Mouse (Mus musculus) adrenal gland, adult 2 months (tissue): ENCODE data around the gene Dmc1. TPM values are rescaled to one million over a fixed set of nuclear protein-coding genes. Genes with fewer than 3 reads are reported as not detected.

Experiments used
- DNase-seq: peaks from one replicate; pipeline ENCODE4 v3.0.0; 2021
- long read RNA-seq: library from polyadenylated mRNA; stranded (forward); transcript quantifications from one replicate; pipeline ENCODE4 v2.0.0, GENCODE M21; 2021
- polyA plus RNA-seq: library from polyadenylated mRNA; depleted of rRNA; stranded (reverse); fragments of >200 nt; gene quantifications from 2 replicates; pipeline ENCODE4 v1.2.3, GENCODE M21; 2012; rRNA removed
- total RNA-seq, 2 experiments: library from RNA; stranded (reverse); gene quantifications; 2 replicates each; pipeline ENCODE4 v1.2.3; 2021

Dmc1 gene
- total RNA-seq = 1 to 10 TPM in 1 of 2 experiments, under 1 TPM in 1; 0.86 to 2.0 TPM
- 0.08 and 0.25 TPM in 2 replicates for polyA plus RNA-seq
- long read RNA-seq = 0 reads

DNA sequence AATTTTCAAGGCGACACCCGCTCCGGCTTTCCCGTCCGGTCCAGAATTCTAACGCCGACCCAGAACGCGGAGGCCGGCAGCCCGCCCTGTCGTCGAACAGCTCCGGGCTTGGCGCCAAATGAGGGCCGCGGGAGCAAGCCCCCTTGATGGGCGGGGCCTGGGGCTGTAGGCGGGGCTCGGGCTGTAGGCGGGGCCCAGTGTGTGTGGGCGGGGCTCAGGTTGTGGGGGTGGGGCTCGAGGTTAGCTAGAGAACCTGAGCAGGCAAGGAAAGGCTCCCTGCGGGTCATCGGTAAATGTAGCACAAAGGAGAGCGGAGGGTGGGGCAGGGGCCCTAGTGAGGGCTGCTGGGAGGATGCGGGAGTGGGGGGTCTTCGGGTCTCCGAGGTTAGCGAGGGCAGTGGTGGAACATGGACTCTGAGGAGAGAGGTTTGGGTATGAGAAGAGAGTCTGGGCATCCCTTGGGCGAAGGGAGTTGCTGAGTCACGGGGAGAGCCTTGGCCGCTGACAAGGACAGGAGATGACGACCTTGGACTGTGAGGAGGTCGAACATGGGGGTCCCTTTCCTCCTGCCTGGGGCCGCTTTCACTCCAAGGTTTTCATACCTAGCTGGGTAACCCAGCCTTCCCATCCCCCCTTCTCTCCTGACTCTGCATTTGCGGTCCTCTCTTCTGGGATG, at the start of gene Dmc1:
Gene Dmc1, minus strand, starts transcription at position 120 of the 676 bp plus-strand sequence.
- peak; percentile 59 for DNase-seq

GRCm38 (mm10) chr15:79651481-79651880, 46.6 kb upstream of the Dmc1 start:
- no peak for DNase-seq

GRCm38 (mm10) chr15:79650569-79650968, 45.7 kb upstream of the Dmc1 start:
- DNase-seq = peak; percentile 38

GRCm38 (mm10) chr15:79648130-79648529, 43.2 kb upstream of the Dmc1 start:
- DNase-seq = no peak

- no peak for DNase-seq
Observed at GRCm38 (mm10) chr15:79645483-79645882, 40.6 kb upstream of the Dmc1 start.

DNA sequence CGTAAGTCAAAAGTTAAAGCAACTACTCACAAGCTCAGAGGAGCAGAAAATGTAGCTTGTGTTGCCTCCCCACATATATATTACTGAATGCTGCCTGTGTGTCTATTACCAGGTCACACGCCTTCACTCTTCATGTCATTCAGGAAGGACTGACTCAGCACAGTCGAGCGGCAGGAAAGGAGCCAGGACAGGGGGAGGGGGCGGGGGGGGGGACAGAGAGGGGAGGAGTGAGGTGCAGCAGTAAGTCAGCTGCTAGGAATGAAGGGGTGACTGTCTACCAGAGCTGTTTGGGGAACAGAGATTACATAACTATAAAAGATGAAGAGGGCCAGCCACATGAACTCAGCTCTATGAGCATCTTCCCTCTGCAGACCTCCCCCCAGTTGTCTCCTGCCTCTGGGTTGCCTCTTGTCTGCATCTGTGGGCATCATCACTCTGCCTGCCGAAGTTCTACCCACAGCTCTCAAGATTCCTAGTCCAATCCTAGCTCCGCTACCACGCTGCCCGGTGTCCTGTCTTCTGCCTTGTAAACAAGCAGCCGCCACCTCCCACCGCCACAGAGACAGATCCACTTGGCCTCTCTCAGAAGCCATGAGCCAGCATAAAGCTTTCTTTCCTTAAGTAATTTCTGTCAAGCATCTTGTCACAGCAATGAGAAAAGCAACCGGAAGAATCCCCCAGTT, 36.4 kb upstream of the Dmc1 start:
- DNase-seq = no peak

DNA sequence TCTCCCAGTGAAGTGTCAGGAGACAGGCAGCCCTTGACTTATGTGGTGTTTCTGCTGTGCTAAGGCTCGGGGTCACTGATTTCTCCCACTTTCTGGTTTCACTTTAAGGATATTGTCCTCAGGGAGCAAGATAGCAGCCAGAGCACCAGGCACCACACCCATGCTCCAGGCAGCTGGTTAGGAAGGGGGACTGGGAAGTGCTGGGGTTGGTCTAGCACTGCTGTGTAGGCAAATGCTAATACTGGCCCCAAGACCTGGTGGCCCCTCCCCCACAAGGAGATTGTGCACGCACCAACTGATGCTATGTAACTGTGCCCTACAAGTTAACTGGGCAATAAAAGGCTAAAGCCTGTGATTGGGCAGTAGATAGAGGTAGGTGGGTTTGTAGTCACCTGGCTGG, 25.6 kb upstream of the Dmc1 start:
- no peak for DNase-seq

GRCm38 (mm10) chr15:79619770-79620414, 15.0 kb upstream of the Dmc1 start:
- no peak for DNase-seq

DNA sequence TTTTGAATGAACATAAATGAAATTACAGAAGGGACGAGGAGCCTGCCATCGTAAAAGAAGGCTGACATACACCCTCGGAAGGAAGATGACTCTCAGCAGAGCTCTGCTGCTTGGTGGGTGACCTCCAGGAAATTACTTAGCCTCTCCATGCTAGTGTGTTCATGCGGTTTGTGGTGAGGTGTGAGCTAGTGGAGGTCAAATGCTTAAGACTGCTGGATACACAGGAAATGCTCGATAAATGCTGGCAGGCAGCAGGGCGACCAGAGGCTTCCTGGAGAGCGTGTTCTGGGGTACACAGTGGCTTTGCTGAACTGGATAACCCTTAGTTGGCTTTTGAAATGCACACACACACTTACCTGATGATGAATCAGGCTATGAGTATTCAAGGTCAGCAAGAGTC, 13.5 kb upstream of the Dmc1 start:
- DNase-seq = no peak

DNA sequence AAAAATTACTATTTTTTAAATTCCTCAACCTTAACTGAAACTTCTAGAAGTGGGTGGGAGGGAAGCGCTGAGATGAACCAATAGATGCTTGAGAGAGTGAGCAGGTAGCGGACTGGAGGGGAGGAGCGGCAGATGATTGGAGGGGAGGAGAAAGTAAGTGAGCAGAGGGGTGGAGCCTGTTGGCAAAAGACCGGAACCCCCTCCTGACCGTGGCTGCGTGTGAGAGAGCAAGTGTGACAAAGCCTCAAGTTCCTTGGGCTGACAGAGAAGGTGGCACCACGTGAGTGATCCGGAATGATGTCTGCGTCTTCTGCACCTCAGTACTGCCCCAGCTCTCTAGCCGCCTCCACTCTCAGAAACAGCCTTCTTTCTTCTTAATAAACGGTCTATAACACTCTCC, 12.2 kb upstream of the Dmc1 start:
- no peak for DNase-seq

DNA sequence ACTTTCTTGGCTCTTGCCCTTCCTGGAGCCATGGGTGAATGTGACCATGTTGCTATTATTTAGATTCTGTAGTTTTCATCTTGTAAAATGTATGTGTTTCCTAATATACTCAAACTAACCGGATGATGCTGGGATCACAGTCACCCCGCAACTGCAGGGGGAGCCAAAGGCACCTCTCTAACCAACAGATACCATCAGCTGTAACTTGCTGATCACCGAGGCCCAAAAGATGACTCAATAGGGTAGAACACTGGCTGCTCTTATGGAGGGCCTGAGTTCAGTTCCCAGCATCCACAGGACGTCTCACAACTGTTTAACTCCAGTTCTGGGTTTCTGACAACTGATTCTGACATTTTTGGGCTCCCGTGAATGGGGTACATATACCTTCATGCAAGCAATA, 11.8 kb upstream of the Dmc1 start:
- no peak for DNase-seq

DNA sequence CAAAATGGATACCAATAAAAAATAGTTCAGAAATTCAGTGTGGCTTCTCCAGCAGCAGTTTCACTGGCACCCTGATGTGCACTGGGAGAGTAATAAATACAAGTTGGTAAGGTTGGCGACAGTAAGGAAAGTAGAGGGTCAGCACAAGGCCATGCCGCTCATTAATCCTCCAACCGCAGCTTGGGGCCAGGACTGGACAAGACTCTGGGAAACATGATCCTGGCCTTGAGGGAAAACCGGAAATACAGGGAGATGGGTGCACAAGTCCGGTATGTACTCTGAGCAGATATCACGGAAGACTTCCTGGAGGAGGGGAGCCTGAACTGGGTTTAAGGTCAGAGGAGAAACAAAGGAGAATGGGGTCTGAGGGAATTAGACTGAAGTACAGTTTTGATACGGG, 10.6 kb upstream of the Dmc1 start:
- peak; percentile 13 for DNase-seq

GRCm38 (mm10) chr15:79609226-79609625, 4.3 kb upstream of the Dmc1 start:
- DNase-seq = no peak

- no peak for DNase-seq
Observed at GRCm38 (mm10) chr15:79608214-79608613, 3.3 kb upstream of the Dmc1 start.

DNA sequence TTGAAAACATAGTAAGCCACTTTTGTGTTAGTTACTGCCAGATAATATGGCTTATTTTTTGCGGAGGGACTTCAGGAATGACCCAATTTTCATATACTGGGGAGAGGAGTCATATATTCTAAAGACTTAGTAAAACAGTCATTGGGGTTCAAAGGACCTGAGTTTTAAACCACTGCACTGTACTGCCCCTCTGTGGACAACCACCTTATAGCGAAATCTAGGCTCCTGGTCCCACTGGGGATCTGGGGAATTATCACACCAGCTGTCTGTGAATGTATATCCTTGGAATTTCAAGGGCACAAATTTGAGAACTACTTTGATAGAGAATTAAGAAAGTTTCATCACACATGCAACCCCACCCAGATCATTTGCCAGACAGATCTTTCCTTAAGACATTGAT, 2.8 kb upstream of the Dmc1 start:
- DNase-seq = peak; percentile 30

DNA sequence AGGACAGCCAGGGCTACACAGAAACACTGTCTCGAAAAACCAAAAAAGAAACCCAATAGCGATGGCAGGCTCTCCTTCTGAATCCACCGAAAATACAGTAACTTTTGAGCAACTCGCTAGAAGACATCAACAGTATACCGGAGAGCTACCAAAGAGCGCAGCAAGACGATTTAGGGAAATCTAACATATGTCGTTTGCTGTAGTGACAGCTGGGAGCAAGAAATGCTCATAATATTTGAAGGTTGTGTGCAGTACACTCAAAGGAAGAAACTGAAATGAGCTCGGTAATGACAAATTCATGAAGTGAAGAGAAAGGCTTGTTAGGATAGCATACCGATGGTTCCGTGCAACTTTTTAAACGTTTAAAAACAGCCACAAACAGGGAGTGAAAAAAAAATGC, 1.3 kb upstream of the Dmc1 start:
- no peak for DNase-seq

DNA sequence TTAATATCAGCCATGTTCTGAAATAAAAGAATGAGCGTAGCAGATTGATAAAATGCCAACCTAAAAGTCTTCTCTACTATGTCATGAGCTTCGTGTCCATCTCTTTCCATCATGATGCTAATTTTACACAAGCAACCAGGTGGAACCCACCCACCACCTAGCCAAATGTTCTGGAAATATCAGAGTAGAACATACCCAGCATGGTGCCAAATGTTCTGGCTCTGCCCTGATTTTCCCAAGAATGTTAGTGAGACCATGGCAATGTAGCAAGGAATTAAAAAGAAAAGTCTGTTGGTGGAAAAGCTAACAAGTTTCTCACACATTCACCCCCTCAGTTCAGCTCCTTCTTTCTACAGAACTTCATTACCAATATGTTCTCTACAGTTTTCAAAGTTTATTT, 4.7 kb downstream of the Dmc1 start:
- no peak for DNase-seq

DNA sequence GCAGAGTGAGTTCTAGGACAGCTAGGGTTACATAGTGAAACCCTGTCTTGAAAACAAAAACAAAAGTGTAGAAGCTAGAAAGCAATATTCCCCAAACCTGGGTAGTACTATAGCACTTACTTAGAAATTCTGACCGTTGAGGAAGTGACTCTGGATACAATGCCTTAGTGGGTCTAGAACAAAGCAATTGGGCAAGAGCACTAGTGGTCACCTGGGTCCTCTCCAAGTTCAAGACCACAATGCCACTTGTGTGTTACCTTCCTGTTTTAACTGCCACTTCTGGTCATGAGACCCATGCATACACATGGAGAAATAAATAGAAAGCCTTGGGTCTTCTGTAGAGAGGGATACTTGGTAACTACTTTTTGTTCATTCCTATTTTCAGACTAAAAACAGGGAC, 6.2 kb downstream of the Dmc1 start:
- DNase-seq = no peak

GRCm38 (mm10) chr15:79581581-79581980, 23.3 kb downstream of the Dmc1 start:
- DNase-seq = no peak

DNA sequence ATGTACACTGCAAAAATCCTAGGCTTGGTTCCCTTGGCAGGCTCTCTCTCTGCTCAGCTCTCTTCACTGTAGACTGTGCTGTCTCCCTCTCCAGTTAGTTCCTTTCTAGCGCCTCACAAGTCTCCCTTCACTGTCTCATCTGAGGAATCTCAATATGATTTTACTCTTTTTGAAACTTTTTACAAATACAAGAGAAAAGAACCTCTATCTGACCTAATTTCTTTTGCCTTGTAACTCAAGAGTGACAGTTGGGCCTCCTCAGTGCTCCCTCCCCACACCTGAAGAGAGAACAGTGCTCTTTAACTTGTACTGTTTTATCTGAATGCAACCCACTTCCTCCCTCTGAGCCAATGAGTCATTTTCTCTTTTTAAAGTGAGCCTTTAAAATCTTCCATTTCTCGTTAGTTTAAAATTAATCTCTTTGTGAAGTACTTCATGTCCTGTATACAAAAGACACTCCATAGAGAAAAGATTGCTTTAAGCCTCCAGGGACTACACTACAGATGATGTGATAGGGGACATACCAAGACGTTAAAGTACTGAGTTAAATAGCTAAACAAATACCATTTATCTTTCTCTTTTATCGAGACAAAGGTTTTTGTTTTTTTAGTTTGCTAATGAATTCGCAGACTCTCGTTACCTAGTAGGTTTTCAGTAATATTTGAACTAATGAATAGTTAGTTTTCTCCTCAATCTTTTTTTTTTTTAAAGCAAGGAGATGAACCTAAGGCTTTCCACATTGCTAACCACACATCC, 27.1 kb downstream of the Dmc1 start:
- no peak for DNase-seq

GRCm38 (mm10) chr15:79576947-79577346, 28.0 kb downstream of the Dmc1 start:
- DNase-seq = no peak

DNA sequence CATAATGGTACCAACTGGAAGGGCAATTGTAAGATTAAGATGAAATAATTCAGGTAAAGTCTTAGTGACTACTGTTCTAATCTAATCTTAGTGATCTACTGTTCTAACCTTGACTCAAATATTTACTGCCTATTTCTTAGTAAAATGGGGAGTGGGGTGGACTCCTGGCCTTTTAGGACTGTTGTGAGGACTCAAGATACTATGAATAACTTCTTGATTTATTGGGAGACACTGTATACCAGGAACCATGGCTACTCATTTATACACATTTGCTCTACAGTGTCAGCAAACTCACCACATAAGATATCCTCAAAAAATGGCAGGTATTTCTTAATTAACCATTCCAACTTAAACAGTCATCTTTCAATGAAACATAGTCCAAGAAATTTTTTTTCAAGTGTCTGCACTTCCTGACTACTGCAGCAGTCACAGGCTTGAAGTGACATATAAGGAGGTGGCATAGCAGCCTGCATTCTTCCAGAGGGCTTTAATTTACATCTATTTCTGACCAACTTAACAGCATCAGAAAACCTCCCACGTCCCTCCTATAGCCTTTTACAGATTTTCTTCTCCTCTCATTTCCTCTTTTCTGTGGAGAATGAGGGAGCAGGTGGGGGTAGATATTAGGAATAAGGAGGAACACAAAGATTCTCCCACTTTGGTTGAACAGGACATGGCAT, 29.2 kb downstream of the Dmc1 start:
- DNase-seq = no peak
